Mouse (Mus musculus) E14TG2a.4 (cell line): ENCODE measurements around the gene Picalm.

Source experiments
- CTCF ChIP-seq: conservative IDR thresholded peaks from 2 replicates; pipeline ENCODE4 v1.5.1; 2014; ENCODE audit warnings: low read length
- NANOG ChIP-seq: IDR thresholded peaks from 2 replicates; pipeline ENCODE4 v1.6.1; 2014; ENCODE audit warnings: borderline replicate concordance, low read length, mixed read lengths
- POU5F1 ChIP-seq: IDR thresholded peaks from 2 replicates; pipeline ENCODE4 v1.6.1; 2014; ENCODE audit warnings: low read length, borderline replicate concordance

DNA sequence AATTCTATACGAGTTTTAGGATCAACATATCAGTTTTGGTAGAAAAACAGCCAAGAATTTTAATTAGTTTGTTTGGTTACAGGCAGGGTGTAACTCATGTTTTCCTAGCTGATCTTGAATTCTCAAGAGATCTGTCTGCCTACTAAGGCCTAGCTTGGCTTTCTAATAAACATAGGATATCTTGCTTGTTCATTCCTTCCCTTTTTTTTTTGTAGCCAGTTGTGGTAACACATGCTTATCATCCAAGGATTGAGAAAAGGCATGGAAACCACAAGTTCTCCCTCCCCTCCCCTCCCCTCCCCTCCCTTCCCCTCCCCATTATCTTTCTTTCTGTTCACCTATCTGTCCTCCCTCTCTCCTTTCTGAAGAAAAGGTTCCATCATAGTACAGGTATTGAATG, 36.0 kb downstream of the Picalm start:
- TF ChIP-seq CTCF (no peak), NANOG (no peak), POU5F1 (no peak)
